Mouse (Mus musculus) intestine, postnatal 0 days (tissue): Measurements from ENCODE around the gene Prokr1. TPM values are rescaled to one million over a fixed set of nuclear protein-coding genes. Genes with fewer than 3 reads are reported as not detected.

Experiments
- ATAC-seq: fragments of 200-750 bp; cut with Nextera tagmentation; 2 replicates; pipeline ENCODE4 v1.8.0; 2017; ENCODE audit warnings: mild to moderate bottlenecking, moderate TSS enrichment, moderate library complexity
- H3K27ac ChIP-seq: fragments of 300-500 bp; sonication (generic); 2 replicates; pipeline ENCODE4 v1.5.1; 2014; ENCODE audit warnings: mild to moderate bottlenecking, low read depth, low read length, moderate library complexity
- H3K27me3 ChIP-seq: fragments of 300-500 bp; sonication (generic); replicated peaks from 2 replicates; pipeline ENCODE4 v1.6.1; 2014; ENCODE audit warnings: low read length, mixed read lengths; ENCODE audit not compliant: control insufficient read depth, insufficient read depth
- H3K36me3 ChIP-seq: fragments of 300-500 bp; sonication (generic); 2 replicates; pipeline ENCODE4 v1.6.1; 2014; ENCODE audit warnings: mild to moderate bottlenecking, moderate library complexity; ENCODE audit not compliant: control insufficient read depth, insufficient read depth
- H3K4me1 ChIP-seq: fragments of 300-500 bp; sonication (generic); replicated peaks from 2 replicates; pipeline ENCODE4 v1.6.1; 2014; ENCODE audit warnings: antibody characterized with exemption, low read length, mixed read lengths; ENCODE audit not compliant: control insufficient read depth, insufficient read depth
- H3K4me2 ChIP-seq: fragments of 300-500 bp; sonication (generic); replicated peaks from 2 replicates; pipeline ENCODE4 v1.6.1; 2014; ENCODE audit warnings: low read depth, mild to moderate bottlenecking, moderate library complexity
- H3K4me3 ChIP-seq: fragments of 300-500 bp; sonication (generic); 2 replicates; pipeline ENCODE4 v1.5.1; 2014; ENCODE audit warnings: low read depth, low read length
- H3K9ac ChIP-seq: fragments of 300-500 bp; sonication (generic); 2 replicates; pipeline ENCODE4 v1.6.1; 2014; ENCODE audit warnings: mild to moderate bottlenecking, low read depth, low read length
- H3K9me3 ChIP-seq: fragments of 300-500 bp; sonication (generic); 2 replicates; pipeline ENCODE4 v1.6.1; 2016; ENCODE audit warnings: mixed run types; ENCODE audit not compliant: control insufficient read depth
- CTCF ChIP-seq: sonication (generic); IDR thresholded peaks from 2 replicates; pipeline ENCODE4 v1.5.1; 2016; ENCODE audit warnings: low read depth, mild to moderate bottlenecking, control low read depth, antibody characterized with exemption, moderate library complexity
- WGBS: fragments of 180-500 bp; shearing (Covaris S2); extraction: QIAGEN DNeasy Blood & Tissue Kit; methylation state at CpG from one replicate; pipeline ENCODE4 v1.1.7; 2014; 5-methylcytosine and 5-hydroxymethylcytosine counted together
- polyA plus RNA-seq: library from polyadenylated mRNA; unstranded; fragments of >200 nt; fragmentation: Nextera tagmentation; extraction: Ambion mirVana; gene quantifications from 2 replicates; pipeline ENCODE4 v1.2.1, GENCODE M21; 2015

Gene Prokr1
- polyA plus RNA-seq, 1 experiment from 2014 or later, result 1.0 TPM

- Histone ChIP-seq H3K4me2 (no peak overlapping the region), H3K36me3 (no peaks in the 10 kb centered on the region), H3K9me3 (no peaks in the 10 kb centered on the region), H3K4me3 (no peak overlapping the region), H3K9ac (no peak overlapping the region), H3K4me1 (no peaks in the 10 kb centered on the region), H3K27me3 (no peaks in the 10 kb centered on the region), H3K27ac (no peak overlapping the region)
- TF ChIP-seq CTCF, result no peak
- no peak for ATAC-seq
- WGBS, result 78% methylated on average over 3 of the region's 3 CpGs
These were observed 36.8 kb downstream of the Prokr1 start for GRCm38 (mm10) chr6:87553724-87554123.

- H3K4me2 ChIP-seq, result no peak overlapping the region
- H3K4me1 ChIP-seq, result no peaks in the 10 kb centered on the region
- WGBS, result 54% methylated on average over 7 of the region's 7 CpGs
- H3K27me3 ChIP-seq, result no peaks in the 10 kb centered on the region
- no peaks in the 10 kb centered on the region for H3K9me3 ChIP-seq
- peak; percentile 66 for TF ChIP-seq CTCF
- H3K27ac ChIP-seq, result no peak overlapping the region
- ATAC-seq, result no peak; the same call in 1 of the 2 replicates
- no peaks in the 10 kb centered on the region for H3K36me3 ChIP-seq
- no peak overlapping the region for H3K4me3 ChIP-seq
- no peak overlapping the region for H3K9ac ChIP-seq
These were observed 38.3 kb downstream of the Prokr1 start for GRCm38 (mm10) chr6:87552054-87552807.

- ATAC-seq, result no peak
- Histone ChIP-seq H3K36me3 (no peaks in the 10 kb centered on the region), H3K27ac (no peak overlapping the region), H3K9me3 (no peaks in the 10 kb centered on the region), H3K4me2 (no peak overlapping the region), H3K27me3 (no peaks in the 10 kb centered on the region), H3K9ac (no peak overlapping the region), H3K4me3 (no peak overlapping the region), H3K4me1 (no peaks in the 10 kb centered on the region)
- 89% methylated on average over 7 of the region's 7 CpGs for WGBS
- no peak for TF ChIP-seq CTCF
These were observed 42.7 kb downstream of the Prokr1 start for GRCm38 (mm10) chr6:87547836-87548235.

GRCm38 (mm10) chr6:87547431-87547830, 43.1 kb downstream of the Prokr1 start:
- 84% methylated on average over 4 of the region's 4 CpGs for WGBS

GRCm38 (mm10) chr6:87545331-87546217, 45.0 kb downstream of the Prokr1 start:
- Histone ChIP-seq H3K36me3 (no peaks in the 10 kb centered on the region), H3K27ac (no peak overlapping the region), H3K27me3 (no peaks in the 10 kb centered on the region), H3K9me3 (no peaks in the 10 kb centered on the region), H3K4me2 (no peak overlapping the region), H3K4me3 (no peak overlapping the region), H3K9ac (no peak overlapping the region), H3K4me1 (no peaks in the 10 kb centered on the region)
- 35% methylated on average over 1 of the region's 1 CpGs for WGBS
- TF ChIP-seq CTCF, result no peak
- ATAC-seq, result no peak

More at GRCm38 (mm10) chr6:87547431-87547830, 43.1 kb downstream of the Prokr1 start:
- Histone ChIP-seq H3K4me2 (no peak overlapping the region), H3K9me3 (no peaks in the 10 kb centered on the region), H3K27me3 (no peaks in the 10 kb centered on the region), H3K36me3 (no peaks in the 10 kb centered on the region), H3K4me1 (no peaks in the 10 kb centered on the region), H3K4me3 (no peak overlapping the region), H3K27ac (no peak overlapping the region), H3K9ac (no peak overlapping the region)
- no peak for TF ChIP-seq CTCF
- no peak for ATAC-seq

GRCm38 (mm10) chr6:87542027-87542426, 48.5 kb downstream of the Prokr1 start:
- H3K4me3 ChIP-seq, result no peak overlapping the region
- no peak for TF ChIP-seq CTCF
- ATAC-seq, result peak; percentile 57
- H3K36me3 ChIP-seq, result no peaks in the 10 kb centered on the region
- H3K9me3 ChIP-seq, result no peaks in the 10 kb centered on the region
- WGBS, result 39% methylated on average over 9 of the region's 9 CpGs
- H3K4me2 ChIP-seq, result no peak overlapping the region
- no peak overlapping the region for H3K9ac ChIP-seq
- no peaks in the 10 kb centered on the region for H3K4me1 ChIP-seq
- no peaks in the 10 kb centered on the region for H3K27me3 ChIP-seq
- H3K27ac ChIP-seq, result no peak overlapping the region
